Mouse (Mus musculus) layer of hippocampus, adult 2 months (tissue): ENCODE data around the gene Spata20. TPM values are rescaled to one million over a fixed set of nuclear protein-coding genes. Genes with fewer than 3 reads are reported as not detected.

Source experiments
- DNase-seq, 2 experiments: peaks; one replicate each; pipeline ENCODE4 v3.0.0; 2022; ENCODE audit warnings: low spot score in 2 of 2
- H3K27ac ChIP-seq: fragments of 200-600 bp; 2 replicates; pipeline ENCODE4 v1.8.1; 2022
- H3K4me3 ChIP-seq: fragments of 200-600 bp; 2 replicates; pipeline ENCODE4 v1.8.1; 2022; ENCODE audit warnings: mild to moderate bottlenecking
- CTCF ChIP-seq: fragments of 200-600 bp; conservative IDR thresholded peaks from 2 replicates; pipeline ENCODE4 v1.8.1; 2022; ENCODE audit warnings: antibody characterized with exemption, mild to moderate bottlenecking, moderate library complexity
- total RNA-seq, 2 experiments: library from RNA; stranded (reverse); gene quantifications; 2 replicates each; pipeline ENCODE4 v1.2.3; 2021

The Spata20 gene
- total RNA-seq, 2 experiments from 2014 or later, result 0.18 TPM; not detected in 1

DNA sequence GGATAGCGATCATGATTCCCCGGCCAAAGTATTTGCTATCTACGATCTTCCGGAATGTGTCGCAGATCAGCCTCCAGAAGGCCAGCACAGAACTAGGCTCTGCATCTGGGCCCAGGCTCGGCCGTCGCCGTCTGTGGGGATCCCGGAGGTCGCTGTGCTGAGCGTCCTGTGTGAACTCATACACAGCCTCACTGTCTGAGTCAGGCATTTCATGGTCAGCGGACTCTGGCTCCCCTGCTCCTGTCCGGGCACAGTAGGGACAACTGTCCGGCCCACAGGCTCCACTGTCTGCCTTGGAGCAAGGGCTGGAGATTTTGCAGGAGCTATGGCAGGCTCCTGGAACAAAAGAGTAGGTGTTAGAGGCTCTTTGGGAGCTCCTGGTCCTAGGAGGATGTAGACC is 29.0 kb downstream of the Spata20 start:
- no peak overlapping the region for H3K27ac ChIP-seq
- DNase-seq, result no peak
- H3K4me3 ChIP-seq, result no peak overlapping the region
- TF ChIP-seq CTCF, result no peak

GRCm38 (mm10) chr11:94456347-94456746 is 29.6 kb downstream of the Spata20 start:
- no peak for TF ChIP-seq CTCF
- DNase-seq, result no peak
- no peak overlapping the region for H3K27ac ChIP-seq
- no peak overlapping the region for H3K4me3 ChIP-seq

DNA sequence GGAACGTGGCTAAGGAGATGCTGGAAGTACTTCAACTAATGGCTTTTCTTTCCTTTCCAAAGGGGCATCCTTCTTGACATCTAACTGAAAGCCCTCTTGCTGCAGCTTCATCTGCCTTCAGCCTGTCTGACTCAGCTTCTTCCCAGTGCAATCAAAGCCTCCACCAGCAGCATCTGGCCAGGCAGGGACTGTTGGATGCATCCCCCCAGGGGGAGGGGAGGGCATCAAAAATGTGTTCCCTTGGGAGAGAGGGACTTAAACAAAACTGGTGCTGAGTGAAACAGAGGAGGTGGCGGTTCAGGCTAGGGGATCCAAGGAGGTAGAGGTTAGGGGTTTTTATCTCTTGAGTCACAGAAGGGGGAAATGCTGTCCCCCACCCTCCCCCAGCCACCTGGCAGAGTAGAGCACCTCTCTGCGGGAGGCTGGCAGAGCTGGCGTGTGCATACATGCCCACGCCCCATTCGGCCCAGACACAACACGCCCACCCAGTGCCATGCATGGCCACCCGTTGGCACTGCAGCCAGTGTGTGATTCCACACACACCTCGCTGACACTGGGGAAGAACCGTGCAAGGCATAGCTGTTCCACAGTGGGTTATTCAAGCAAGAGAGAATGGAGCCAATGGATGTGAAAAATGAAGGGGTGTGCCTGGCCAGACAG is 30.7 kb downstream of the Spata20 start:
- no peak for TF ChIP-seq CTCF
- no peak overlapping the region for H3K4me3 ChIP-seq
- DNase-seq, result no peak
- H3K27ac ChIP-seq, result peak overlapping the region; percentile 55

DNA sequence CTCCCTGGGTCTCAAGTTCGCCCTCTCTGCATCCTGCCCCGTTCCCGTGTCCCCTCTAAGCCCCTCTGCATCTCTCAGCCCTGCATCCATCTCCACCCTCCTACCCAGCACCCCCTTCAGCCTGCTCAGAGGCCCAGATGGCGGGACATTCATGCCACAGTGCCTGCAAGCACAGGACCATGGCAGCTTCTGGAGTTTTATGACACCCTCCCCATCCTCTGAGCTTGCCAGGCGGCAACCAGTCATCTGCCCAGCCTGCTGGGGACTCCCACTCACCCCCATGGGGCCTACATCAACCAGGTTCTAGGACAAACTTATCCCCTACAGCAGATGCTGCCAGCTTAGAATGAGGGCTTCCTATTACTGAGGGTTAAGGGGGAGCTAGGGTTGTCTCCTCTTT is 31.2 kb downstream of the Spata20 start:
- DNase-seq, result peak; percentile 53 to 66
- no peak overlapping the region for H3K4me3 ChIP-seq
- peak overlapping the region; percentile 55 for H3K27ac ChIP-seq
- TF ChIP-seq CTCF, result no peak

GRCm38 (mm10) chr11:94451091-94451773 is 34.7 kb downstream of the Spata20 start:
- no peak for DNase-seq
- no peak for TF ChIP-seq CTCF
- Histone ChIP-seq H3K4me3 (no peak overlapping the region), H3K27ac (no peak overlapping the region)

- H3K4me3 ChIP-seq, result no peak overlapping the region
- no peak for DNase-seq
- no peak overlapping the region for H3K27ac ChIP-seq
- no peak for TF ChIP-seq CTCF
These were observed 36.1 kb downstream of the Spata20 start for GRCm38 (mm10) chr11:94449886-94450285.

DNA sequence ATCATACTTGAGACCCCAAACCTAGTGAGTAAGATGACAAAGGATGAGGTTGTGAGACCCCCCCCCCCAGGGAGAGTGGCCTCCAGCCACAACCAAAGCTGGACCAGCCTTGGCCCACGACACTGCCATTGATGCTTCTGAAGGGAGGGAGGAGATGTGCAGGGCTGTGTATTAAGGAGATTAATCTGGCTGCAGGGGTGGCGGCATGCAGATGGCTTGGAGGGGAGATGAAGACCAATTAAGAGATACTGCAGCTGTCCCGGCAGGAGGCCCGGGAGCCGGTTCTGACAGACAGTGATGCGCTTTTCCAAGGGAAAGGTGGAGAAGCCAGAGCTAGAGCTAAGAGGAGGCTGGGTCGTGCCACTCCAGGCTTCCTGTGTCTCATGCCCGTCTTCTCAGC is 36.7 kb downstream of the Spata20 start:
- no peak for DNase-seq
- no peak overlapping the region for H3K4me3 ChIP-seq
- no peak overlapping the region for H3K27ac ChIP-seq
- TF ChIP-seq CTCF, result no peak

DNA sequence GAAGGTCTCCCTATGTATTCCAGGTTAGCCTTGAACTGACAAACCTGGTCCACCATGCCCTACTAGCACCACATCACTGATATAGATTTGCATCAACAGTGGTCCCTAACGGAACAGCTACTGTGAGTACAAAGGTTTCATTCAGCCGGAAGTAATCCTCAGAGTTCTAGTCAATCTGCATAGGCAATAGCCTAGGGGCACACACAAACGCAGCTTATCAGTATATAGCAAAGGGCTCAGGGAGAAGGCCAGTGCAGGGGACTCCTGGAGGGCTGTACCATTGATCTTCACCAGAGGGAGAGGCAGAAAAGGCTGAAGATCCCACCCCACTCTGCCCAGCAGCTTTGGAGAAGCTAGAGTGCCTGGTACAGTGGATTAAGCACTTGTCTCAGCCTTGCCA is 39.0 kb downstream of the Spata20 start:
- no peak overlapping the region for H3K4me3 ChIP-seq
- no peak overlapping the region for H3K27ac ChIP-seq
- TF ChIP-seq CTCF, result no peak
- DNase-seq, result no peak

DNA sequence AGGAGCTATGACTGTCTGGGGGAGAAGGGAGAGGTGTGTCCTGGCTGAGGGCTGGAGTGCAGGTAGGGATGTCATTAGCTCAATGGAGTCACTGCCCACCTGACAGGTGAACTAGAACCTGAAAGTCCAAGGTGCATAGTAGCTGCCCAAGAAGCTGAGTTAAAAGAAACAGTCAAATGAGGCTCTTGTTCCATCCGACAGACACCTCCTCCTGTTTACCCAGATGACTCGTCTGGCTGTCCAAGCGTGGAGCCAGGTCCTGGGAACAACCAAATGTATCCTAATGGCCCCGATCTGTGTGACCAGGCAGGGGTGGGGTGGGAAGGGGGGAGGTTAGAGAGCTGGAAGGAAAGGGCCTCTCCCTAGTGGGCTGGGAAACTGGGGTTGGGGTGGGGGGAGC is 40.7 kb downstream of the Spata20 start:
- TF ChIP-seq CTCF, result no peak
- Histone ChIP-seq H3K4me3 (no peak overlapping the region), H3K27ac (no peak overlapping the region)
- no peak for DNase-seq

DNA sequence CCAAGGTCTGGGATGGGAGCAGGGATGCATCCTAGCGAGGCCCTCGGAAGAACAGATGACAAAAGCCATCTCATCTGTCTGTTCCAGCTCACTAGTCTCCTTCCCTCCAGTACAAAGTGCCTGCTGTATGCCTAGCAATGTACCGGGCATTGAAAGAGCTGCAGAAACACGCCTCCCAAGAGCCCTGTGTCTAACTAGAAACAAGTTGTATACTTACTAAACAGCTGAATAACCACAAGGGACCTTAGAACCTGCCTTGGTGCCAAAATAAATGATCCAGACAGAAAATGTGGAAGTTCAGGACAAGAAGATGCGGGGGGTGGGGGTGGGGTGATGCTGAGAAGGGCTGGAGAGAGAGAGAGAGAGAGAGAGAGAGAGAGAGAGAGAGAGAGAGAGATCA is 41.1 kb downstream of the Spata20 start:
- no peak for TF ChIP-seq CTCF
- no peak for DNase-seq
- Histone ChIP-seq H3K27ac (no peak overlapping the region), H3K4me3 (no peak overlapping the region)

- Histone ChIP-seq H3K4me3 (no peak overlapping the region), H3K27ac (no peak overlapping the region)
- no peak for TF ChIP-seq CTCF
- DNase-seq, result no peak
These were observed 44.2 kb downstream of the Spata20 start for GRCm38 (mm10) chr11:94441752-94442151.

DNA sequence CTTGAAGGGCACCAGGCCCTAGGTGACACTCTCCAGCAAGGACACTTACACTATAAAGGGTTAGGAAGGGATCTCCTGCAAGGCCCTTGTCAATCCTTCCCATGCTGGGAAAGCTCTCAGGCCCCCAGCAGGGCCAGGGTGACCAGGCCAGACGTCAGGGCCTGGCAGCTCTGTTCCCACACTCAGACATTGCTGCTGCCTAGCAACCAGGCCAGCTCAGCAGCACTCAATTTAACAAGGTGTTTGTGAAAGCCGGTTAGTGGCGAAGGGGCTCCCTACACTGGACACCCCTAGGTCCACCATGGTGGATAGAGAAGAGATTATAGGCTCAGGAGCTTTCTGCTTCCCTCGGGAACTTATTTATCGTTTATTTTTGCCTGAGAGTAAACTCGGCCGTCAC is 44.9 kb downstream of the Spata20 start:
- Histone ChIP-seq H3K27ac (no peak overlapping the region), H3K4me3 (no peak overlapping the region)
- no peak for TF ChIP-seq CTCF
- DNase-seq, result no peak

DNA sequence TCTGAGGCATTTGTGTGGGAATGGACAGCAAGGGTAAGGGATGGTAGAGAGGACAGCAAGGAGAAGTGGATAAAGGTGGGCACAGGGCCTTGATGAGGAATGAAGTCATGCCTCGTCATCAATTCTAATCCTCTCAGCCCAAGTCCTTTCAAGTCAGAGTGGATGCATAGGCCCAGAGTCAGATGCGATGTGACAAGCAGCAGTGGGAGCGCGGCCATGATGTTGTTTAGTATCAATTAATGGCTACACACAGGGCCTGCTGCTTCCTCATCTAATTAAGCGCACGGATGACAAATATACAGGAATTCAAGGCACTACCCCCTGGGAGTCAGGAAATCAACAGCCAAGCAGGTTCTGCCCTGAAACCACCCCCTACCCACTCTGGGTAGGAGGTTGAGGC is 45.6 kb downstream of the Spata20 start:
- Histone ChIP-seq H3K4me3 (no peak overlapping the region), H3K27ac (no peak overlapping the region)
- TF ChIP-seq CTCF, result no peak
- DNase-seq, result no peak

- Histone ChIP-seq H3K4me3 (no peak overlapping the region), H3K27ac (no peak overlapping the region)
- no peak for DNase-seq
- TF ChIP-seq CTCF, result no peak
These were observed 56.8 kb downstream of the Spata20 start for GRCm38 (mm10) chr11:94429011-94429651.

Other genes starting within 250 kb of the Spata20 start
- gene Wfikkn2, start 240.2 kb downstream of the Spata20 start, total RNA-seq, result under 1 TPM; 0.49 to 0.72 TPM
- not detected for gene Gm21885, start 204.3 kb downstream of the Spata20 start, total RNA-seq
- 100 to 1,000 TPM; 115 to 132 TPM for gene Luc7l3, start 164.2 kb downstream of the Spata20 start, total RNA-seq
- gene Ankrd40, start 158.2 kb downstream of the Spata20 start, total RNA-seq, result 100 to 1,000 TPM; 113 to 119 TPM
- 1 to 10 TPM; 1.2 to 2.2 TPM for gene Abcc3, start 93.2 kb downstream of the Spata20 start, total RNA-seq
- gene Cacna1g, start 12.0 kb downstream of the Spata20 start, total RNA-seq, result 10 to 100 TPM; 61.0 to 74.0 TPM
- gene Epn3, start 13.8 kb upstream of the Spata20 start, total RNA-seq, result 1 to 10 TPM; 1.6 TPM
- 1 to 10 TPM; 2.2 to 4.6 TPM for gene Mycbpap, start 35.6 kb upstream of the Spata20 start, total RNA-seq
- 10 to 100 TPM in 1 of 2 experiments, 1 to 10 TPM in 1; 9.3 to 11.3 TPM for gene Rsad1, start 63.1 kb upstream of the Spata20 start, total RNA-seq
- gene Chad, start 78.9 kb upstream of the Spata20 start, total RNA-seq, result under 1 TPM; 0.28 to 0.49 TPM
- 10 to 100 TPM; 18.7 to 19.5 TPM for gene Acsf2, start 115.7 kb upstream of the Spata20 start, total RNA-seq
- 10 to 100 TPM; 74.8 to 75.8 TPM for gene Lrrc59, start 143.6 kb upstream of the Spata20 start, total RNA-seq
- 10 to 100 TPM; 60.8 to 66.0 TPM for gene Mrpl27, start 167.6 kb upstream of the Spata20 start, total RNA-seq
- gene Eme1, start 167.8 kb upstream of the Spata20 start, total RNA-seq, result under 1 TPM; 0.27 to 0.41 TPM
- gene Xylt2, start 191.3 kb upstream of the Spata20 start, total RNA-seq, result 10 to 100 TPM; 25.5 to 27.7 TPM
- not detected for gene Gm11541, start 218.3 kb upstream of the Spata20 start, total RNA-seq